8 mouse cellular contexts compared by ENCODE assay signal in the genomic region with DNA sequence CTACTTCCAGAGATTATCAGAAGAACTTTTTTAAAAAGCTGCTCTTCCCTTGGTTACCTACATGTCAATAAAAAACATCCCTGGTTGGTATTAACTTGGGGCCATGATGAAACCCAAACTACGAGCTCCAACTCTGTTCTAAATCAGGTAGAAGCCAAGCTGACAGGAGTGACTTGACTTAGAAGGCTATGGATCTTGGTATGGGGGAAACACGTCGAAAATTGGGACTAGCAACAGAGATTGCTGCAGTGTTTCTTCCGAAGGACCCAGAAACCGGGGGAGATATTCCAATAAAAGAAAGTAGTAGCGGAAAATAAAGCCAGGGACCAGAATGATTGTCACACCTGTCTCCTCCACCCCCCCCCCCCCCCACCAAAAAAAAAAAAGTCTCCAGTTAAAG. TPM values are rescaled to one million over a fixed set of nuclear protein-coding genes. Genes with fewer than 3 reads are reported as not detected.
DNase-seq lines count a peak whose midpoint lies in the region; ATAC-seq and TF ChIP-seq lines count a peak whose summit lies in the region.

No protein-coding gene starts in this region.

- intact Hi-C loops in gastrocnemius, postnatal 14 days (cut with DNase I; ENCODE audit: low total_unique reads) = no loop called here

- peaks cover 61% of the 10 kb centered on the region for H3K27me3 ChIP-seq in heart, embryonic 11.5 days (ENCODE audit: control insufficient read depth, insufficient read depth, low read length)
- H3K27me3 ChIP-seq in hindbrain, embryonic 11.5 days (ENCODE audit: control insufficient read depth, insufficient read depth, low read length) = peaks cover 62% of the 10 kb centered on the region
- H3K27me3 ChIP-seq in liver, embryonic 16.5 days (ENCODE audit: control insufficient read depth, insufficient read depth, low read depth, low read length) = peaks cover 66% of the 10 kb centered on the region

- H3K4me2 ChIP-seq in heart, embryonic 11.5 days = peak overlapping the region; percentile 86
- H3K4me2 ChIP-seq in hindbrain, embryonic 11.5 days (replicated peaks; ENCODE audit: low read depth, low read length) = no peak overlapping the region
- H3K4me2 ChIP-seq in liver, embryonic 16.5 days (ENCODE audit: low read depth, low read length) = peak overlapping the region; percentile 73

- no peaks in the 10 kb centered on the region for H3K36me3 ChIP-seq in heart, embryonic 11.5 days (ENCODE audit: control insufficient read depth, insufficient read depth, low read length)
- H3K36me3 ChIP-seq in ES-E14 (ENCODE audit: control insufficient read depth, insufficient read depth, low read length, poor library complexity, severe bottlenecking) = no peaks in the 10 kb centered on the region
- no peaks in the 10 kb centered on the region; the same call in 1 of the 2 replicates for H3K36me3 ChIP-seq in hindbrain, embryonic 11.5 days (ENCODE audit: control insufficient read depth, insufficient read depth, low read length)
- H3K36me3 ChIP-seq in liver, embryonic 16.5 days (ENCODE audit: control insufficient read depth, insufficient read depth) = no peaks in the 10 kb centered on the region

- H3K9ac ChIP-seq in heart, embryonic 11.5 days (ENCODE audit: low read depth, low read length) = no peak overlapping the region
- H3K9ac ChIP-seq in ES-E14 (ENCODE audit: insufficient read depth, low read depth, low read length, poor library complexity, severe bottlenecking) = no peak overlapping the region
- no peak overlapping the region for H3K9ac ChIP-seq in hindbrain, embryonic 11.5 days (ENCODE audit: low read depth, low read length)
- H3K9ac ChIP-seq in liver, embryonic 16.5 days (ENCODE audit: low read depth, low read length) = no peak overlapping the region

- in situ Hi-C loops in ES-E14 (cut with MboI; ENCODE audit: low sequenced_read_pairs in 2 of 2, unreplicated experiment in 2 of 2) = no loop called here

- H3K9me3 ChIP-seq in heart, embryonic 11.5 days (replicated peaks; ENCODE audit: control insufficient read depth, low read length) = no peaks in the 10 kb centered on the region
- H3K9me3 ChIP-seq in ES-E14 (ENCODE audit: control insufficient read depth, insufficient read depth, low read depth, low read length) = no peaks in the 10 kb centered on the region
- no peaks in the 10 kb centered on the region for H3K9me3 ChIP-seq in hindbrain, embryonic 11.5 days (ENCODE audit: control insufficient read depth, low read length)
- H3K9me3 ChIP-seq in liver, embryonic 16.5 days (replicated peaks; ENCODE audit: control insufficient read depth, low read length) = no peaks in the 10 kb centered on the region

- H3K27ac ChIP-seq in heart, embryonic 11.5 days (ENCODE audit: low read depth, low read length) = no peak overlapping the region
- no peak overlapping the region for H3K27ac ChIP-seq in ES-E14 (ENCODE audit: insufficient read depth, low read depth, low read length, poor library complexity, severe bottlenecking)
- H3K27ac ChIP-seq in hindbrain, embryonic 11.5 days (ENCODE audit: low read depth, low read length) = no peak overlapping the region
- H3K27ac ChIP-seq in liver, embryonic 16.5 days (ENCODE audit: low read length) = no peak overlapping the region

- ATAC-seq in heart, embryonic 11.5 days (replicated peaks; ENCODE audit: insufficient number of reproducible peaks, low FRiP score, low TSS enrichment) = no peak
- ATAC-seq in hindbrain, embryonic 11.5 days (ENCODE audit: low FRiP score) = no peak
- no peak for ATAC-seq in liver, embryonic 16.5 days (ENCODE audit: low read depth)
- no peak for ATAC-seq in CD4-positive, CD25-positive, alpha-beta regulatory T cell, adult 4 months

- peaks cover 8% of the 10 kb centered on the region for H3K4me1 ChIP-seq in heart, embryonic 11.5 days (ENCODE audit: control insufficient read depth, insufficient read depth, low read length)
- no peaks in the 10 kb centered on the region for H3K4me1 ChIP-seq in ES-E14 (ENCODE audit: control insufficient read depth in 2 of 2, insufficient read depth in 2 of 2, low read length in 2 of 2, poor library complexity in 1 of 2)
- H3K4me1 ChIP-seq in hindbrain, embryonic 11.5 days (replicated peaks; ENCODE audit: control insufficient read depth, insufficient read depth, low read length) = peaks cover 9% of the 10 kb centered on the region
- peaks cover 15% of the 10 kb centered on the region for H3K4me1 ChIP-seq in liver, embryonic 16.5 days (ENCODE audit: control insufficient read depth, low read depth, low read length)

- H3K4me3 ChIP-seq in heart, embryonic 11.5 days (ENCODE audit: low read depth, low read length) = peak overlapping the region; percentile 53; the same call in 1 of the 2 replicates
- H3K4me3 ChIP-seq in ES-E14 (ENCODE audit: insufficient read depth in 1 of 2, low read depth in 1 of 2, low read length in 2 of 2, poor library complexity in 1 of 2, severe bottlenecking in 1 of 2) = peak overlapping the region; percentile 17 to 40; a peak in 2 of 4 replicates
- peak overlapping the region; percentile 38; the same call in 1 of the 2 replicates for H3K4me3 ChIP-seq in hindbrain, embryonic 11.5 days (ENCODE audit: low read depth, low read length)
- no peak overlapping the region for H3K4me3 ChIP-seq in liver, embryonic 16.5 days (ENCODE audit: low read depth, low read length)

- DNase-seq in heart, adult 9 months (ENCODE audit: low spot score in 2 of 2) = no peak
- DNase-seq in ES-E14 (ENCODE audit: low read depth, low spot score) = no peak
- peak; percentile 56 for DNase-seq in hindbrain, embryonic 11.5 days (ENCODE audit: low spot score)
- DNase-seq in cerebellum, postnatal 4 days (ENCODE audit: low spot score in 2 of 2) = no peak
- DNase-seq in gastrocnemius, postnatal 14 days = no peak

- 9% methylated on average over 6 of the region's 6 CpGs for WGBS in heart, embryonic 11.5 days (ENCODE audit: insufficient replicate concordance)
- WGBS in hindbrain, embryonic 11.5 days = 7% methylated on average over 6 of the region's 6 CpGs
- WGBS in liver, embryonic 16.5 days (ENCODE audit: insufficient replicate concordance) = 2% methylated on average over 6 of the region's 6 CpGs

TF ChIP-seq in ES-E14, 5 proteins besides CTCF, POLR2A, EP300 and RAD21:
- TF ChIP-seq MAFK (IDR thresholded peaks at IDR 0.05; ENCODE audit: insufficient read depth, low read depth, low read length) (no peak), CHD2 (IDR thresholded peaks at IDR 0.05; ENCODE audit: low read depth, low read length) (no peak), ZNF384 (IDR thresholded peaks at IDR 0.05; ENCODE audit: low read depth, low read length) (no peak), ZC3H11A (IDR thresholded peaks at IDR 0.05; ENCODE audit: borderline replicate concordance, low read depth, low read length) (no peak), HCFC1 (IDR thresholded peaks at IDR 0.05; ENCODE audit: borderline replicate concordance, insufficient read depth, low read length) (no peak)

RNA-seq across cellular contexts. Expression of a gene that starts 5.5 kb away (rescaled TPM):
- polyA plus RNA-seq in heart, embryonic 11.5 days (2014; fragmentation: Nextera tagmentation; extraction: Ambion mirVana) = not detected in 2 replicates
- not detected in 2 replicates for total RNA-seq in ES-E14 (2012; rRNA removed)
- polyA plus RNA-seq in hindbrain, embryonic 11.5 days (2014; fragmentation: Nextera tagmentation; extraction: Ambion mirVana) = 0.98 and 1.2 TPM in 2 replicates
- not detected in 2 replicates for polyA plus RNA-seq in liver, embryonic 16.5 days (2015; fragmentation: Nextera tagmentation; extraction: Ambion mirVana)
- polyA plus RNA-seq in CD4-positive, CD25-positive, alpha-beta regulatory T cell, adult 4 months (2017; shearing (Covaris generic)) = not detected
- total RNA-seq in gastrocnemius, postnatal 14 days (2021) = under 1 TPM in 1 of 2 experiments, not detected in 1; 0.62 TPM

RNA-seq across cellular contexts. Expression of a gene that starts 11.5 kb away (rescaled TPM):
- polyA plus RNA-seq in heart, embryonic 11.5 days (2014; fragmentation: Nextera tagmentation; extraction: Ambion mirVana) = 11.6 and 12.0 TPM in 2 replicates
- 9.8 and 13.6 TPM in 2 replicates for total RNA-seq in ES-E14 (2012; rRNA removed)
- 40.6 and 48.8 TPM in 2 replicates for polyA plus RNA-seq in hindbrain, embryonic 11.5 days (2014; fragmentation: Nextera tagmentation; extraction: Ambion mirVana)
- polyA plus RNA-seq in liver, embryonic 16.5 days (2015; fragmentation: Nextera tagmentation; extraction: Ambion mirVana) = 3.4 and 4.1 TPM in 2 replicates
- 10 to 100 TPM; 10.6 to 14.4 TPM for polyA plus RNA-seq in CD4-positive, CD25-positive, alpha-beta regulatory T cell, adult 4 months (2017; shearing (Covaris generic))
- 10 to 100 TPM; 25.9 to 28.9 TPM for total RNA-seq in gastrocnemius, postnatal 14 days (2021)

RNA-seq across cellular contexts. Expression of a gene that starts 16.1 kb away (rescaled TPM):
- 118 and 135 TPM in 2 replicates for polyA plus RNA-seq in heart, embryonic 11.5 days (2014; fragmentation: Nextera tagmentation; extraction: Ambion mirVana)
- 22.4 and 35.9 TPM in 2 replicates for total RNA-seq in ES-E14 (2012; rRNA removed)
- 152 and 161 TPM in 2 replicates for polyA plus RNA-seq in hindbrain, embryonic 11.5 days (2014; fragmentation: Nextera tagmentation; extraction: Ambion mirVana)
- polyA plus RNA-seq in liver, embryonic 16.5 days (2015; fragmentation: Nextera tagmentation; extraction: Ambion mirVana) = 80.2 and 90.3 TPM in 2 replicates
- 100 to 1,000 TPM; 207 to 209 TPM for polyA plus RNA-seq in CD4-positive, CD25-positive, alpha-beta regulatory T cell, adult 4 months (2017; shearing (Covaris generic))
- 100 to 1,000 TPM in 1 of 2 experiments, 10 to 100 TPM in 1; 96.1 to 104 TPM for total RNA-seq in gastrocnemius, postnatal 14 days (2021)
